Mouse (Mus musculus) liver, embryonic 11.5 days (tissue): Measurements from ENCODE around the gene Myh10. TPM values are rescaled to one million over a fixed set of nuclear protein-coding genes. Genes with fewer than 3 reads are reported as not detected.

Experiments used
- ATAC-seq: fragments of 200-750 bp; cut with Nextera tagmentation; replicated peaks from 2 replicates; pipeline ENCODE4 v1.8.0; 2017; ENCODE audit warnings: moderate number of reproducible peaks, mild to moderate bottlenecking, moderate TSS enrichment, moderate library complexity; ENCODE audit not compliant: low FRiP score
- DNase-seq: peaks from one replicate; pipeline ENCODE4 v3.0.0-alpha.2; 2017; ENCODE audit warnings: low spot score
- H3K27ac ChIP-seq: fragments of 300-500 bp; sonication (generic); 2 replicates; pipeline ENCODE4 v1.5.1; 2014; ENCODE audit warnings: mild to moderate bottlenecking, low read depth, low read length, control low read depth
- H3K27me3 ChIP-seq: fragments of 300-500 bp; sonication (generic); replicated peaks from 2 replicates; pipeline ENCODE4 v1.6.1; 2014; ENCODE audit warnings: low read length, mixed read lengths; ENCODE audit not compliant: control insufficient read depth, insufficient read depth
- H3K36me3 ChIP-seq: fragments of 300-500 bp; sonication (generic); 2 replicates; pipeline ENCODE4 v1.6.1; 2014; ENCODE audit warnings: mild to moderate bottlenecking, low read length, moderate library complexity, mixed read lengths; ENCODE audit not compliant: control insufficient read depth, insufficient read depth
- H3K4me1 ChIP-seq: fragments of 300-500 bp; sonication (generic); replicated peaks from 2 replicates; pipeline ENCODE4 v1.6.1; 2014; ENCODE audit warnings: low read length, mixed read lengths; ENCODE audit not compliant: control insufficient read depth, insufficient read depth
- H3K4me2 ChIP-seq: fragments of 300-500 bp; sonication (generic); 2 replicates; pipeline ENCODE4 v1.6.1; 2014; ENCODE audit warnings: mild to moderate bottlenecking, control low read depth, moderate library complexity
- H3K4me3 ChIP-seq: fragments of 300-500 bp; sonication (generic); 2 replicates; pipeline ENCODE4 v1.5.1; 2014; ENCODE audit warnings: low read depth, low read length, control low read depth
- H3K9ac ChIP-seq: fragments of 300-500 bp; sonication (generic); 2 replicates; pipeline ENCODE4 v1.6.1; 2014; ENCODE audit warnings: low read depth, low read length, control low read depth
- H3K9me3 ChIP-seq: fragments of 300-500 bp; sonication (generic); 2 replicates; pipeline ENCODE4 v1.6.1; 2016; ENCODE audit warnings: low read length, inconsistent platforms, mixed read lengths; ENCODE audit not compliant: control insufficient read depth
- WGBS: fragments of 180-500 bp; shearing (Covaris S2); extraction: QIAGEN DNeasy Blood & Tissue Kit; methylation state at CpG from one replicate; pipeline ENCODE4 v1.1.7; 2014; 5-methylcytosine and 5-hydroxymethylcytosine counted together
- polyA plus RNA-seq: library from polyadenylated mRNA; unstranded; fragments of >200 nt; fragmentation: Nextera tagmentation; extraction: Ambion mirVana; gene quantifications from 2 replicates; pipeline ENCODE4 v1.2.1, GENCODE M21; 2014

Myh10 gene
- polyA plus RNA-seq, 1 experiment from 2014 or later: 76.5 TPM

DNA sequence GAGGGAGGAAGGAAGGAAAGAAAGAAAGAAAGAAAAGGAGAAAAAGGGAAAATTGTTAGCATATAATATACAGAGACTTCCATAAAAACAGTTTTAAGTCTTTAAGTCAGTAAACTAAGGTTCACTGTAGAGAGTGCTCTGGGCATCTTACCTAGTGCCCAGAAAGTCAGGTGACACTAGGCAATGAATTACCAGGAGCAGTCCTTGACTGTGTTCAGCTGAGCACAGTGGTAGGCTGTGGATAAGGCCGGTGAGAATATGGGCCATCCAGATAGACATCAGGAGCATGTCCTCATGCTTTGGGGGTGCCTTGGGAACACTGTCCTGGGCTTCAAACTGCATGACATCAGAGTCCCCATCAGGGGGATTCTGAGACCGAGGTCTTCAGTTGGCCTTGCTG lies 58.8 kb downstream of the Myh10 start:
- ATAC-seq (no peak), DNase-seq (no peak)
- H3K36me3 ChIP-seq: peaks cover 16% of the 10 kb centered on the region
- no peaks in the 10 kb centered on the region for H3K27me3 ChIP-seq
- no peaks in the 10 kb centered on the region for H3K9me3 ChIP-seq
- H3K4me3 ChIP-seq: no peak overlapping the region
- no peak overlapping the region for H3K27ac ChIP-seq
- WGBS: 83% methylated on average over 2 of the region's 2 CpGs
- H3K4me2 ChIP-seq: no peak overlapping the region
- H3K9ac ChIP-seq: no peak overlapping the region
- H3K4me1 ChIP-seq: no peaks in the 10 kb centered on the region

DNA sequence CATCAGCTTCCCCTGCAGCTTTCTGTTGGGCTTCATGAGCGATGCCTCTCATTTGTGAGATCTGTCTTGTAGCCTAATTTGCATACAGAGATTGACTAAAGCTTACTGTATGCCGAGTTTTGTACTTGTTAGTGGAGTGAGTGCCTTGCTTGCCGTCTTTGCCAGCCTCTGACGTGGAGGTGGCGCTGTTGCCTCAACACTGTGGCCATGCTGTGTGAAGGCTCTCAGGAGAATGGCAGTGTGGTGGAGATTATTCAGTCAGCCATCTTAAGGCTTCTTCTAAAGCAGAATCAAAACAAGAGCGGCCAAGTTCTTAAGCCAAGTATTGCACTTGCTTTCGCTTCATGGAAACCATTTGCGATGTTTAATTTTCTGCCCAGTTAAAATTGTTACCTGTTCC lies 59.6 kb downstream of the Myh10 start:
- no peaks in the 10 kb centered on the region for H3K27me3 ChIP-seq
- no peak overlapping the region for H3K9ac ChIP-seq
- H3K4me2 ChIP-seq: no peak overlapping the region
- H3K4me1 ChIP-seq: no peaks in the 10 kb centered on the region
- DNase-seq (no peak), ATAC-seq (no peak)
- H3K36me3 ChIP-seq: peaks cover 12% of the 10 kb centered on the region
- no peaks in the 10 kb centered on the region for H3K9me3 ChIP-seq
- 73% methylated on average over 8 of the region's 8 CpGs for WGBS
- H3K27ac ChIP-seq: no peak overlapping the region
- no peak overlapping the region for H3K4me3 ChIP-seq

DNA sequence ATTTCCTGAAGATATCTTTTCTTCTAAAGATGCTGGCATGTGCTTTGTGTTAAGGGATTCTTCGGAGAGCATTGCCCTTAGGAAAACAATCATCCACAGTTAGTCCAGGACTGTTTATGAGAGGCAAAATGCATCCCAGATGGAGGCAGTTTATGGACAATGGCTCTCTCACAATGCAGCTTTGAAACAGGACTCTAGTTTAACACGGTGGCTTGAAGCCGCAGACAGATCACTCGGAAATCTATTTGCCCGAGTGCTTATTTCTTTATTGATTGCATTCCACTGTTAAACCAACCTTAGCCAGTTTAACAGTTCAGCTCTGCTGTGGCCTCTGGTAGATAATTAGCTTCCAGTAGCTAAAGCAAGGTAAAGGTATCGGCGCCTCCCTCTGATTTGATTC lies 62.9 kb downstream of the Myh10 start:
- DNase-seq: no peak
- Histone ChIP-seq H3K27ac (no peak overlapping the region), H3K4me2 (no peak overlapping the region), H3K27me3 (no peaks in the 10 kb centered on the region), H3K4me1 (no peaks in the 10 kb centered on the region), H3K36me3 (peaks cover 12% of the 10 kb centered on the region; the same call in 1 of the 2 replicates), H3K4me3 (no peak overlapping the region), H3K9ac (no peak overlapping the region), H3K9me3 (no peaks in the 10 kb centered on the region)
- ATAC-seq: no peak
- 70% methylated on average over 7 of the region's 7 CpGs for WGBS

DNA sequence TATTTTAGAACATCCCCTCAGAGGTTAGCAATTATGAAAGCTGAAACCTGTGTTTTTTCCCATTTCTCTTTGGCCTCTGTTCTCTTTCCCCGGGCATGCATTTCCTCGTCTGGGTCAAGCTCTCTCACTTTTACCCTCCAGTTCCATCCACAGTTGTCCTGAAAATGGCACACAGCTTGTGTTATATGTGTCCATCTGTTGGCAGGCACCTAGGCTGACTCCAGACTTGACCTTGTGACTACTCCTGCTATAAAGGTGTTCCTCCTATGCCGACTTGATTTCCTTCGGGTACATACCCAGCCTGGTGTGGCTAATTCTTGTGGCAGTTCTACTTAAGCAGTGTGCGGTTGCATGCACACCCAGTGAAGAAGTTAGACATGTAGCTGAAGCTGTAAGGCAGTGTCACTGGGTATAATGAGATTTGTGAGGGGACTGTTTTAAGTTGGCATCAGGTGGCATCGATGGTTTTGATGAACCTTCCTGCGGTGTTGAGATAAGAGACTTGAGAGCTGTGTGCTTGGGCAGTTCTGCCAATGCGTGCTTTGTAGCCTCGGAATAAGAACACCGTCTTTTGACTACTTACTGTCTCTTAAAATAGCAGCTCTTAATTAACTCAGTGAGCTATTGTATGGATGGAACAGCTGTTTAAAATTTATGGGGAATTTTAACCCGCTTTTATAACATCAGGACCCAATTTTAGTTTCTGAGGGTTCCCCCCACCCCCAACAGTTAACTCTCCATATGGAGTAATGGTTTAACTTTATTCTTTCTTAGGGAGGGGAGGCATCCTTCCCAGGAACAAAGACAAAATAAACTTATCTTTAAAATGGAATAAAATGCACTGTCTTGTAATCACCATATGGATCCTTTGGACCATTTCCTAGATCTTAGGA lies 65.3 kb downstream of the Myh10 start:
- Histone ChIP-seq H3K36me3 (peaks cover 17% of the 10 kb centered on the region; the same call in 1 of the 2 replicates), H3K9ac (no peak overlapping the region), H3K27me3 (no peaks in the 10 kb centered on the region), H3K27ac (no peak overlapping the region), H3K4me1 (no peaks in the 10 kb centered on the region), H3K4me2 (no peak overlapping the region), H3K4me3 (no peak overlapping the region), H3K9me3 (no peaks in the 10 kb centered on the region)
- DNase-seq: no peak
- no peak for ATAC-seq
- WGBS: 86% methylated on average over 11 of the region's 11 CpGs

DNA sequence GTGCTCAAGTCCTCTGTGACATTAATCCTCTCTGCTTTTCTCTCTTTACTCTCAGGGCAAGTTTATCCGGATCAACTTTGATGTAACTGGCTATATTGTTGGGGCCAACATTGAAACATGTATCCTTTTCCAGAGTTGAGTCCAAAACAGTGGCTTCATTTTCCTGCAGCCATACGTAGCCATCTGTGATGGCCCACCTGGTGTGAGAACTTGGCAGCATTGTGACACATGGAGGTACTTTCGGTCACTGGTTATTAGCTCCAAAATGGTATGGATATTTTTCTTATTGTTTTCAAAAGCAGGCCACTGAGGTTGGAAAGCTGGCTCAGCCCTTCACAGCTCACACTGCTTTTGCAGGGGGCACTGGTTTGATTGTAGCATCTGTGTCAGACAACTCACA lies 68.3 kb downstream of the Myh10 start:
- WGBS: 90% methylated on average over 3 of the region's 3 CpGs
- H3K9me3 ChIP-seq: no peaks in the 10 kb centered on the region
- H3K4me3 ChIP-seq: no peak overlapping the region
- no peaks in the 10 kb centered on the region for H3K4me1 ChIP-seq
- ATAC-seq (no peak), DNase-seq (no peak)
- no peak overlapping the region for H3K4me2 ChIP-seq
- H3K27ac ChIP-seq: no peak overlapping the region
- H3K36me3 ChIP-seq: peaks cover 16% of the 10 kb centered on the region; the same call in 1 of the 2 replicates
- no peaks in the 10 kb centered on the region for H3K27me3 ChIP-seq
- no peak overlapping the region for H3K9ac ChIP-seq

DNA sequence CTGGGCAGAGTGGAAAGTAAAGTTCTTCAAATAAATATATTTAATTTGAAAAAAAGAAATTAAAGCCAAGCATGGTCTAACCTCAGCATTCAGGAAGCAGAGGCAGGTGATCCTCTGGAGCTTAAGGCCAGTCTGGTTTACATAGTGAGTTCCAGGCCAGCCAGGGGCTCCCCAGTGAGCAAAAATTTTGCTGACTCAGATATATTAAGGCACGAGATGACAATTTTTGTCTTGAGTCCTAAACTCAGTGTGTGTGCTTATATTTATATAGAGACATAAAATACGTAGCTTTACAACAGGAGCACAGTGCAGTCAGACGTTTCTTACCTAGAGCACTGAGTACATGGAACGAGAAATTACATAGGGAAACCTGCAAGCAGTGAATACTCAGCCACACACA lies 69.8 kb downstream of the Myh10 start:
- Histone ChIP-seq H3K4me3 (no peak overlapping the region), H3K27me3 (no peaks in the 10 kb centered on the region), H3K4me1 (no peaks in the 10 kb centered on the region), H3K9ac (no peak overlapping the region), H3K9me3 (no peaks in the 10 kb centered on the region), H3K27ac (no peak overlapping the region), H3K36me3 (peaks cover 22% of the 10 kb centered on the region; the same call in 1 of the 2 replicates), H3K4me2 (no peak overlapping the region)
- WGBS: 82% methylated on average over 4 of the region's 4 CpGs
- DNase-seq (no peak), ATAC-seq (no peak)

DNA sequence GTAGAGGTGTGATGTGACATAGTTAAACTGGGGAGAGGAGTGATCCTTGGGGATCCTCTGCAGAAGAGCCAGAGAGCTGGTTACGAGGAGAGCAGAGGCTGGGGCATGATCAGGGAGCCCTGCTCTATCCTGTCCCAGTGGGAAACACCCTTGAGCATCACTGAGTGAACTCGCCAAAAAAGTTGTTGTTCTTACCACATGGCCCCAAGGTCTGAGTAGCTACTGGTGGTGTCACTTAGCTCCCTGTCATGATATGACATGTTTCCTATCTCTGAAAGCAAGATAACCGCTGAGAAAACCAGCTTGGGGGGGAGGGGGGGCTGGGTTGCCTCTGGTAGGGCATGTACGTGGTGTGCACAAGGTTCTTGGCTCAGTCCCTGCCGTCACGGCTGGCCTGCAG lies 70.3 kb downstream of the Myh10 start:
- no peak for DNase-seq
- Histone ChIP-seq H3K4me2 (no peak overlapping the region), H3K9ac (peak overlapping the region; percentile 3; the same call in 1 of the 2 replicates), H3K27me3 (no peaks in the 10 kb centered on the region), H3K36me3 (peaks cover 23% of the 10 kb centered on the region; the same call in 1 of the 2 replicates), H3K4me3 (no peak overlapping the region), H3K27ac (no peak overlapping the region), H3K9me3 (no peaks in the 10 kb centered on the region), H3K4me1 (no peaks in the 10 kb centered on the region)
- 68% methylated on average over 6 of the region's 6 CpGs for WGBS
- ATAC-seq: no peak

DNA sequence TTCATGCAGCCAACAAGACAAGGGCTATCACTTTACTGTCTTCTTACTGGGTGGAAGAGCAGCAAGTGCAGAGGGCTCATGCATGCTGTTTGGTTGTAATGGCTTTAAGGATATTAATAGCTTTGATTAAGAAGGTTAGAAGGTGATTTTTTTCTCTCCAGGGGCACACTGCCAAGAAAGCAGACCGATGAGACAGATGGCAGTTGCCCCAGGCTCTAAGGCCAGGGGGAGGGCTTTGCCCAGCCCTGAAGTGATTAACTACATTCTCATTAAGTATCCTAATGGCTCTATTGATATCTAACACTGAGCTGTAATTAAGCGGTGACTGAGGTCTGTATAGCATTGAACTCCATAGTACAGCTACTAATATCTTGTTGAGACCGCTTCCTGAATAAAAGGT lies 73.3 kb downstream of the Myh10 start:
- Histone ChIP-seq H3K9ac (no peak overlapping the region), H3K27ac (no peak overlapping the region), H3K4me1 (peaks cover 4% of the 10 kb centered on the region; the same call in 1 of the 2 replicates), H3K4me2 (no peak overlapping the region), H3K36me3 (peaks cover 35% of the 10 kb centered on the region; the same call in 1 of the 2 replicates), H3K9me3 (no peaks in the 10 kb centered on the region), H3K4me3 (no peak overlapping the region), H3K27me3 (no peaks in the 10 kb centered on the region)
- WGBS: 87% methylated on average over 3 of the region's 3 CpGs
- no peak for DNase-seq
- ATAC-seq: no peak
